Mouse (Mus musculus) megakaryocyte, embryonic 14.5 days (primary cell): ENCODE results near the gene Ceacam3.

Experiments
- FLI1 ChIP-seq: IDR thresholded peaks from 2 replicates; pipeline ENCODE4 v1.6.1; 2012; ENCODE audit warnings: low read length, inconsistent platforms, mixed read lengths
- GATA1 ChIP-seq: IDR thresholded peaks from 3 replicates; pipeline ENCODE4 v1.6.1; 2012; ENCODE audit warnings: mixed read lengths, low read length, inconsistent platforms, borderline replicate concordance

GRCm38 (mm10) chr7:17171827-17172226, 21.7 kb downstream of the Ceacam3 start:
- no peak for TF ChIP-seq GATA1
- no peak for TF ChIP-seq FLI1
